Mouse (Mus musculus) kidney, postnatal 4 days (tissue): ENCODE data around the gene Tmtc4.
A peak's percentile ranks its signal among the peaks of the same experiment; 100 is the strongest.

Experiments
- DNase-seq, 2 experiments: peaks; one replicate each; pipeline ENCODE4 v3.0.0; 2021; ENCODE audit warnings: mixed read lengths in 2 of 2

Tmtc4 gene

GRCm38 (mm10) chr14:122974854-122975570 lies 8.8 kb downstream of the Tmtc4 start:
- DNase-seq: no peak

- no peak for DNase-seq
Measured at GRCm38 (mm10) chr14:122973091-122973490, 10.7 kb downstream of the Tmtc4 start.

- DNase-seq: no peak
Measured at GRCm38 (mm10) chr14:122968049-122968448, 15.8 kb downstream of the Tmtc4 start.

GRCm38 (mm10) chr14:122957941-122958340 lies 25.9 kb downstream of the Tmtc4 start:
- DNase-seq: peak in 1 of 2 experiments; percentile 28

GRCm38 (mm10) chr14:122953331-122953730 lies 30.5 kb downstream of the Tmtc4 start:
- peak; percentile 75 to 79 for DNase-seq

- no peak for DNase-seq
Measured at GRCm38 (mm10) chr14:122952556-122952955, 31.3 kb downstream of the Tmtc4 start.

GRCm38 (mm10) chr14:122951676-122952445 lies 32.0 kb downstream of the Tmtc4 start:
- no peak for DNase-seq

- DNase-seq: peak; percentile 13 to 27
Measured at GRCm38 (mm10) chr14:122950915-122951314, 32.9 kb downstream of the Tmtc4 start.

- no peak for DNase-seq
Measured at GRCm38 (mm10) chr14:122943475-122943853, 40.4 kb downstream of the Tmtc4 start.

GRCm38 (mm10) chr14:122942757-122943474 lies 40.9 kb downstream of the Tmtc4 start:
- peak; percentile 17 to 31 for DNase-seq

- no peak for DNase-seq
Measured at GRCm38 (mm10) chr14:122936460-122936859, 47.4 kb downstream of the Tmtc4 start.

- DNase-seq: no peak
Measured at GRCm38 (mm10) chr14:122920011-122920410, 63.8 kb downstream of the Tmtc4 start.

- no peak for DNase-seq
Measured at GRCm38 (mm10) chr14:122917676-122918075, 66.2 kb downstream of the Tmtc4 start.

GRCm38 (mm10) chr14:122913657-122914056 lies 70.2 kb downstream of the Tmtc4 start, which contains the start of gene Ggact:
Gene Ggact, minus strand, starts transcription at chr14:122913757.
- DNase-seq: no peak

GRCm38 (mm10) chr14:122912812-122913498 lies 70.9 kb downstream of the Tmtc4 start:
- DNase-seq: peak; percentile 80 to 88

GRCm38 (mm10) chr14:122912137-122912536 lies 71.7 kb downstream of the Tmtc4 start:
- no peak for DNase-seq

- DNase-seq: no peak
Measured at GRCm38 (mm10) chr14:122911265-122911664, 72.6 kb downstream of the Tmtc4 start.

GRCm38 (mm10) chr14:122909368-122910091 lies 74.3 kb downstream of the Tmtc4 start:
- DNase-seq: no peak

GRCm38 (mm10) chr14:122908075-122908474 lies 75.8 kb downstream of the Tmtc4 start:
- no peak for DNase-seq

- DNase-seq: no peak
Measured at GRCm38 (mm10) chr14:122905007-122905406, 78.8 kb downstream of the Tmtc4 start.

- no peak for DNase-seq
Measured at GRCm38 (mm10) chr14:122903923-122904351, 79.9 kb downstream of the Tmtc4 start.

- peak; percentile 78 to 87 for DNase-seq
Measured at GRCm38 (mm10) chr14:122902884-122903283, 81.0 kb downstream of the Tmtc4 start.
